Mouse (Mus musculus) heart, adult 11 months (tissue): ENCODE measurements around the gene Timm17b.
"Not testable (repeated sequence)": the region's sequence is repeated elsewhere in the genome, so short reads cannot be mapped to it uniquely, and the experiment has no call there.

ENCODE experiments used
- DNase-seq: peaks from one replicate; pipeline ENCODE4 v3.0.0; 2022

The Timm17b gene

DNA sequence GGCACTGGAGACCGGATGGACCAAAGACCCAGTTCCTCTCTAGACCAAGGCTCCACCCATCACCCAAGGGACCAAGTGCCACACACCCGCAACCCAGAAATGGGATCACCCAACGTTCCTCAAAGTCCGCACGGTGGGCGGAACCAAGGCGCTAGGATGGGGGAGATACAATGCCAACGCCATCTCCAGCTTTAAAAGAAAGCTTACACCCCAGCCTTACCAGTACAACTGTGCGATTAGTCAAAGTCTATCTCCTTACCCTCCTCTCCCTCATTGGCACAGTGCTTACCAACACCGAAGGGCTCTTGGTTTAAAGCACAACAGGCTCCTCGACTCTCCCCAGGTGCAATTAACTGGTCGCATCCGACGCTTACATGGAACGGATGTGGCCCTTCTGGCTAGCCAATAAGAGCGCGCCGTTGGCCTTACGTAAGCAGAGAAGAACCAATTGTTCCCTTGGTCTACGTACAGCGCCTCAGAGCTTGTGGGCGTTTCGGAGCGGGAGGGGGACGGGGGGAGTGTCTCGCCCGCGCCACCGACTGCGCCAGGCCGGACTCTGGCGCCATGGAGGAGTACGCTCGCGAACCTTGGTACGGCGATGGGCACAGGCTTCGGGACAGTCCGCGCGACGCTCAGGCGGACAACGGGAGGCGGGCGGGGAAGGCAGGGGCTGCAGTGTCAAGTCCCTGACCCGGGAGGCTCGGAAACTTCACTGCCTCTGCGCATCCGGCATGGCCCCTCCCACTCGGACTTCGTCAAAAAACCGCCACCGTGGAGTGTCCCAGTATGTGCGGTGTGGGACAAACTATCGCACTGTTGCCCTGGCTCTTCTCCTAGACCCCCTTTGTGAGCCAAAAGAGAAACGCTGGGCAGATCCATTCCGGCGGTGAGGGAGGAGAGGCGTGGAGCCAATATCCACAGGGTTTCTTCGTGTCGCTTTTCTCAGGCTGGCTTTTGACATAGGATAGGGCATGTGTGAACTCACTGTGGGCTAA lies at the start of gene Timm17b, which contains the start of gene Pqbp1:
TSS of gene Timm17b (plus strand) at position 478 of the 995 bp plus-strand sequence.
TSS of gene Pqbp1 (minus strand) at position 390 of the 995 bp plus-strand sequence.
- DNase-seq: peak; percentile 99

DNA sequence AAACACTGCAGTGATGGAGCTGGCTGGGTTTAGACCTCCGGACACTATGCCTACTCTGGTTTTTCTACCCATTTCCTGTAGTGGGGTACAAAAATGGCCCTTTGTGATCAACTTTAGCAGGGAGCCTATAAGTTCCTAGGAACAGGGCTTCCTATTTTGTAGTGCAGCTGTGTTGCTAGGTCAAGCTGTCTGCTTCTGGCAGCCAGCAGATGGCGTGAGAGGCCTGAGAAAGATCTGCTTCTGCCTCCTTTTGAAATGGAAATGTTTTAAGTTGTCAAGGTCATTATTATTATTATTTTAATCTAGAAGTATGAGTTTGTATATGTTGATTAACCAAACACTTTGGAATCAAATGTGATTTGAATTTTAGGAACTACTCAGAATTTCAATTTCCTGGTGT lies 44.6 kb upstream of the Timm17b start:
- no peak for DNase-seq

DNA sequence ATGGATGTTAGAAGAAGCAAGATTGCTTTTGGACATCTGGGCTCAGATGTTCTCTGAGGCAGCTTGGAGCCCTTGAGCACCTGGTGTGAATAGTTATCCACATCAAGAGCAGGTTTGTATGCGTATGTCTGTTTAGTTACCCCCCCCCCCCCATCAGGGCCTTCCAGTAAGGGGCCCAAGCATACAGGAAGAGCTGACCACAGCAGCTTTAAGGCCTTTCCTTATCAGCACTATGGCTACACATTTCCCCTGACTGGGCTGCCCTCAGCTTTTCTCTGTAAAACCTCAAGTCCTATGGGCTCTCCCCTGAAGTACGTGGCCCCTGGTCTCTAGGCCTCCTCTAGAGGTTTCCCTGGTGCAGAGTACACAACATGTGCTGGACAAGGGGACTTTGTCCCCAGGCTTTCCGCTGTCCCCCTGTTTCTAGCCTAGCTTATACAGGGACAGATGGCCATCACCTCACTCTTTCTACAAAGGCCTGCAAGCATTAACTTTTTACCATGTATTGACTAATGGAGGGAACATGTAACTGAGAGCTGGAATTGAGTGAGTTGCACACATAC lies 39.9 kb upstream of the Timm17b start:
- no peak for DNase-seq

DNA sequence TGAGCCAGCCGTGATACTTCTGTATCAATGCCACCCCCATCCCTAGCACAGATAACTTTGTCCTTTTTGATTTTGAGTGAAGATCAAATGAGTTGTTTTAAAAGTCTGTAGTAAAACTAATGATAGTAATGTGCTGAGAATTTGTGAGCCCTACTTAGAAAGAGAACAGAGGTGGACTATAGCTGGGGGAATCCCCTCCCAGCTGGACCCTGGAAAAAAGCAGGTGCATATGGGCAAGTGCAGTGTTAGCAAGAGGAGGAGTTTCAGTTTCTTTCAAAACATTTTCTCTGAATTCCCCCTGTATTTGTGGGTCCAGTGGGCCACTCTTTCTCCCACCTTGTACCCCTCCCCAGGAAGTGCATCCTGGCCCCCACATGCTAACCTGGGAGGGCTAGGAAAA lies 36.0 kb upstream of the Timm17b start:
- no peak for DNase-seq

DNA sequence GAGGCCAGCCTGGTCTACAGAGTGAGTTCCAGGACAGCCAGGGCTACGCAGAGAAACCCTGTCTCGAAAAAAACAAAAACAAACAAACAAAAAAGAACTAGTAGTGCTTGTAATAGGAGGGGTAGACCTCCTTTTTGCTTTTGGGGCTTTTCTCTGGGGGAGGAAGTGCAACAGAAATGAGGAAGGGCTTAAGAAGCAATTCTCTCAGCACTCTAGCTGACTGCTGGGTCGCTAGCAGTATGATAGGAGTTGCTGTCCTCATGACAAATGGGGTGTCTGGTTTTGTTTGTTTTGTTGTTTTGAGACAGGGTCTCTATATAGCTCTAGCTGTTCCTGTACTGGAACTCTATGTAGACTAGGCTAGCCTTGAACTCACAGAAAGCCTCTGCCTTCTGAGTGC lies 34.6 kb upstream of the Timm17b start:
- DNase-seq: no peak

DNA sequence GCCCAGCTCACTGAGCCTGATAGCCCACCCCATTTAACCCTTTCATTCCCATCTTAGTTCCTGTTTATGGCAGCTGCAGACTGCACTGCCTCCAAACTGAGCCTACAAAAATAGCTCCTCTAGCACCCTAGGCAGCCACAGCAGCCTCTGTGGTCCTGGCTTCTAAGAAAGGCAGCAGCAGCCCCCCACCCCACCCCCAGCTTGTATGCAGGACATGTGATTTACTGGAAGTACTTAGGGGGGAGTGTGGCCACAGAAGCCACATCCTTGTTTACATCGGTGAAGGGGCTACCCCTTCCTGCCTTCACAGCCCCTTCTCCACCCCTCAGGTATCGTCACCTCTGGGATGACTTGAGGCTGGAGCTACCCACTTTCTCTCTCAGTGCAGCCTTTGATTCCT lies 33.8 kb upstream of the Timm17b start:
- DNase-seq: no peak

DNA sequence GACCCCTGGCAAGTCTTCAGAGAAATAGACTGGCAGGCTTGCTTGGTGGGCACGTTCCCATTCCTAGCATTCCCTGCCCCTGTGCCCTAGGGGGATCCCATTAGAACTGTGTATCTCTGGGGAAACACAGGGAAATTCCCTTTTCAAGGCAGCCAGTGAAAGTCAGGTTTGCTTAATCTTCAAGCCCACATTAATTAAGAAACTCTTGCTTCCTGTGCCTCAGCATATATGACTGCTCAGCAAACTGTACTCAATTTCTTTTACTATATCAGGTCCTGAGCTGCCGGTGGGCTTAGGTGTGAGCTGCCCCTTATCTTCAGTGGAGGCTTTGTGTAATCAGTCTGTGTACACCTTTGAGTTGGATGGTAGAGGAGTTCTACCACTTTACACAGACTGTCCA lies 33.4 kb upstream of the Timm17b start:
- DNase-seq: no peak

DNA sequence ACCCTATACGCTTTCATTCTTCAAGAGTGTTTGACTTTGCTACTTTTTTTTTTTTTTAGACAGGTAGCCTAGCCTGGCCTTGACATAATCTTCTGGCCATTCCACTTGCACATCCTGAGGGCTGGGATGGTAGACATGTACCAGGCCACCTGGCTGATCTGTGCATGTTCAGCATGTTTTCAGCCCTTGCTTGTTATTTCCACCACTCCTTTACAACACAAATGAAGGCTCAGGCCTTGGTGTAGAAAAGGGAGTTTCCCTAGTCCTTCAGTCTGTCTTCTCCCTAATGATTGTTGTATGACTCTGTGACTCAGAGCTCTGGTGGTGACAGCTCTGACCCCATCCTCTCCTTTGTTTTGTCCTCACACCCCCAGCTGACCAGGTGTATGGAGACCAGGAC lies 32.0 kb upstream of the Timm17b start:
- no peak for DNase-seq

DNA sequence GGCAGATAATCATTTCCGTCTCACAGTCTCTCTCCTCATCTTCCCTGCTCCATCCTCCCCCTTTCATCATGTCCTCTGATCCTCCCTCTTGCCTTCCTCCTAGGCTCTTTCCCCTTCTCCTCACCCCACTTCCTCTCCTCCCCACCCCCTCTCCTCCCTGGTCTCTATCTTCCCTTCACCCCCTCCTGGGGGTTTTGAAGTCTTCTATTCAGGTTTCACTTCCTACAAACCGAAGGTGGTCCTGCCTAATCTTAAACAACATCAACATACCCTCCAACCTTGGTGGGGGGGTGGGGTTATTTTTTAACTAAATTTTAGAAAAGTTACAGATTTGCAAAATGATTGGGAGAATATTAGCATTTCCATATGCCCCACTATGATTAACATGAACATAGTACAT lies 30.7 kb upstream of the Timm17b start:
- DNase-seq: no peak

DNA sequence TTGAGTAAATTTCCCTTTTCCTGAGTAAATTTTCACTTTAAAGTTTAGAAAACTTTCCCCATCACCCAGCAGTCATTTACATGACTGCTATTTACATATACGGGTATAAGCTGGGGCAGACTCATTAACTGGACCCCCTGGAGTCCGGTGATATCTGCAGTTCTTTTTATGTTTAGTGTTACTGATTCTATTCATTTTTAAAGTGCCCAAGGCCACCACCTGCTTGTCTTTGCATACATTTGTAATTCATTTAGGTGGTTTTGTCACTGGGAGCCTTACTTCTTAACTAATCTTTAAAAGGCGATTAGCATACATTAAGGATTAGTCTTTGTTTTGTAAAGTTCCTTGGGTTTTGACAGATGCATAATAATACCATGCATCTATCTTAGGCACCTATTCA lies 29.3 kb upstream of the Timm17b start:
- no peak for DNase-seq

DNA sequence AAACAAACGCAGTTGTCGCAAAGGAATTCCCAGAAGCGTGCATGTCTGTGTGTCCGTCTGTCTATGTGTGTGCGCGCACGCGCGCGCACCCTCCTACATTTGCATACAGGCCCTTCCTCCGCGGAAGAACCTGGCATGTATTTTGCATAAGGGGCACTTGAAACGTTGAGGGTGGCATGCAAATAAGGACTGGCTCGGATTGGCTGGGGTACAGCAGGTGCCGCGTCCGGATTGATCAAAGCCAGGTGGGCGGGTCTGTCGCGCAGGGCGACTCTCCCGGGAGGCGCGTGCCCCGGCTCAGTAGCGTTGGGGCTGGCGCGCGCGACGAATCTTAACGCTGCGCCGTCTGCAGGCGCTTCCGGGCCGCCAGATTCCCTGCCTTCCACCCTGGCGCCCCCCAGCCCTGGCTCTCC lies 21.1 kb upstream of the Timm17b start, which contains the start of gene Pim2:
TSS of gene Pim2 (plus strand) at position 256 of the 413 bp plus-strand sequence.
- peak; percentile 98 for DNase-seq

DNA sequence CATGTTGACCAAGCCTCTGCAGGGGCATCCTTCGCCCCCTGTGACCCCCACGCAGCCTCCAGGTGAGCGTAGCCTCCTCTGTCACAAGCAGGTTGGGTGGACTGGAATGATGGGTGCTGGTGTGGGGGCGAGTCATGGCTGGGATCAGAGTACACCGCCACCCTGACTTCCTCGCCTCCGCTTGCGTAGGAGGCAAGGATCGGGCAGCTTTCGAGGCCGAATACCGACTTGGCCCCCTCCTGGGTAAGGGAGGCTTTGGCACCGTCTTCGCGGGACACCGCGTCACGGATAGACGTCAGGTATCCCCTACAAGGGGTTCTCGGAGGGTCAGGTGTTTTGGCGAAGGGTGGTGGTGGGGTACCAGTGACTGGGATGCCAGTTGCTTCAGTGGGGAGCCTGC lies 20.7 kb upstream of the Timm17b start:
- DNase-seq: peak; percentile 93

DNA sequence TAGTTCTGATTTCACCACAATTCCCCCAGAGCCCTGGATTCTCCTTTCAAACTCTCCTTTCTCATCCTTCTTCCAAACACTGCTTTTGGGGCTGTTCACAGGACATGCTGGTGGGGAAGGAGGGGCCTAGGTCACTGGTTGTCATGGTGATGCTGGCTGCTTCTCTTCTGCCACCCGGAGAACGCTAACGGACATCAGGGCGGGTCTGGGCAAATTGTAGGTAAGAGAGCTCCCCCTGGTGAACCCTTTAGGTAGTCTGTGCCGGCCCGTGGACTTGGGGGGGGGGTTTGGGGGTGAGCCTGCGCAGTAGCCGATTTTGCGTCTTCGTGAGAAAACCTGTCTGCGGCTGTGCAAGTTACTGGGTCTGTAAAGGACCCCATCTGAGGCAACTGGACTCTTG lies 19.3 kb upstream of the Timm17b start:
- DNase-seq: peak; percentile 98

DNA sequence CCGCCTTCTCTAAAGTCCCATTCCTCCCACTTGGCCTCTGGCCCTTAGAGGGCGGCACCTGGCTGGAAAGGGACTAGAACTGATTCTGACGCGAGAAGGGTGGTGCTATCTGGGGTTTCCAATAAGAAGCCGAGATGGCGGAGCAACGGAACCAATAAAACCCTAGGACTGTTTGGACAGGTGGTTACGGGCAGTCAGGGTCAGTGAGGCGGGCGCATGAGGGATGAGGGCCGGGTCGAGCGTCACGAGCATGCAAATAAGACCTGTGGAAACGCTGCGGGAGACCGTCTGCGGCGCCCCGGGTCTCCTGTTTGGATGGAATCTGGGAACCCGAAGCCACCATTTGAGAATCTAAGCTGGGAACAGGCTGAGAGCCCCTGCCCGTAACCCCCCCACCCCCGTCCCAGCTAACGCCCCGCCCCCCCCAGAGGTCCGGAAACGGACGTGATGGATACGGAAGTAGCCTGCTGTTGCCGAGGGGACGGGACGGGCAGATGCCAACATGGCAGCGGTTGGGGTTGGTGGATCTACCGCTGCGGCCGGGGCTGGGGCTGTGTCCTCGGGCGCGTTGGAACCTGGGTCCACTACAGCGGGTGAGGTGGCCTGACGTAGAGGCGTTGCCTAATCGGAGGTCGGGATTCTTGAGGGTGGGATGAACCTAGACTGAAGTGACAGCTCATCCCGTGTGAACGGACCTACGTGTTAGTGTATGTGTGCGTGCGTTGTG lies 15.2 kb upstream of the Timm17b start, which contains the start of gene Slc35a2:
TSS of gene Slc35a2 (plus strand) at position 188 of the 727 bp plus-strand sequence.
- peak; percentile 100 for DNase-seq

DNA sequence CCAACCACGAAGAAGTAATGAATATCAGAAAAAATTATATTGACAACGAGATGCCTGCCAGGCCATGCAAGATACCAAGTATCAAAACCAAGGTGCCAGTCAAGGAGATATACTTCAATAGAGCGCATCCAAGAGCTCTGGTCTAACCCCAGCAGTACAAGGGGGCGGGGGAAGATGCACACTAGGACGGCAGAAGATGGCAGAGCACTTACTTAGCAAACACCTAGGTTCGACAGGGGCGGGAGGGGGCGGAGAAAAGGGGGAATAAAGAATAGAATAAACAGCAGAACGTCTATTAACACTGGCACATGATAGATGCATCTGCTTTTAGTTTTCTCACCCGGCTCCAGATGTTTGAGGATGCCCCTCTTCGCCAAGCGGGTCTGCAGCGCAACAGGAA lies 946 bp upstream of the Timm17b start:
- no peak for DNase-seq

DNA sequence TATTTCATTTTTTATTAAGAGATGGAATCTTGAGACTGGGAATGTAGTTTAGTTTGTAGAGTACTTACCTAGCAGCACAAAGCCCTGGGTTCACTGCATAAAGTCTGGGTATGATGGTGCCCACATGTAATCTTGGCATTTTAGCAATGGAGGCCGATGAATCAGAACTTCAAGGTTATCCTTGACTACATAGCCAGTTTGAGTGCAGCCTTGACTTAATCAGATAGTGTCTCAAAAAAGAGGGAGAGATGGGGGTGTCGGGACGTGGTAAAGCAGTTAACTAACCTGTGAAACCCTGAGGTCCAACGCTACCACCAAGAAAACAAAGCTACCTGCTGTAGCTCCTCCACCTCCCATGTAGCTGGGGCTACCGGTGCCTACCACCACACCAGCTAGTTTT lies 5.3 kb downstream of the Timm17b start:
- DNase-seq: no peak

DNA sequence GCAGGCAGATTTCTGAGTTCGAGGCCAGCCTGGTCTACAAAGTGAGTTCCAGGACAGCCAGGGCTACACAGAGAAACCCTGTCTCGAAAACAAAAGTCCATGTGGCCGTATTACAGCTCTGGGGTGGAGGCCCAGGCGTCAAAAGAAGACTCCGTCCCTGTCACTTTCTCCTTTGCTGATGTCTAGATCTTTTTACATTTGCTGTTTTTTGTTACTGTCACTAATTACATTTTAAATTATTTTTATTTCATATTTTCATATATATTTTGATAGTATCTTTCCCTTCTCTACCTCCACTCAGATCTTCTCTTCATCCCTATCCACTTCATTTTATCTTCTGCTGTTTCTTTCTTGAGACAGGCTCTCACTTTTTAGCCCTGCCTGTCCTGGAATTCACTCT lies 8.6 kb downstream of the Timm17b start, which contains the start of gene Gm10491:
TSS of gene Gm10491 (minus strand) at position 101 of the 400 bp plus-strand sequence.
- no peak for DNase-seq

DNA sequence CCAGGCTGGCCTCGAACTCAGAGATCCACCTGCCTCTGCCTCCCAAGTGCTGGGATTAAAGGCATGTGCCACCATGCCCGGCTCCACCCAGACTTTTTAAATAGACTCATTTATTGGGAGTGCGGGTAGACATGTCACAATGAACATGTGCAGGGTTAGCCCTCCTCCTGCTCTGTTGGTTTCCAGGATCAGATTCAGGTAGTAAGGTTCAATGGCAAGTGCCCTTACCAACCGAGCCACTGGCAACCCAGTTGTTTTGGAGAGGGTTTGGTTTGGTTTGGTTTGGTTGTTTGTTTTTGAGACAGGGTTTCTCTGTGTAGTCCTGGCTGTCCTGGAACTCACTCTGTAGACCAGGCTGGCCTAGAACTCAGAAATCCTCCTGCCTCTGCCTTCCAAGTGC lies 10.1 kb downstream of the Timm17b start, which contains the start of gene Gm10490:
TSS of gene Gm10490 (plus strand) at position 301 of the 400 bp plus-strand sequence.
- DNase-seq: not testable (repeated sequence)

DNA sequence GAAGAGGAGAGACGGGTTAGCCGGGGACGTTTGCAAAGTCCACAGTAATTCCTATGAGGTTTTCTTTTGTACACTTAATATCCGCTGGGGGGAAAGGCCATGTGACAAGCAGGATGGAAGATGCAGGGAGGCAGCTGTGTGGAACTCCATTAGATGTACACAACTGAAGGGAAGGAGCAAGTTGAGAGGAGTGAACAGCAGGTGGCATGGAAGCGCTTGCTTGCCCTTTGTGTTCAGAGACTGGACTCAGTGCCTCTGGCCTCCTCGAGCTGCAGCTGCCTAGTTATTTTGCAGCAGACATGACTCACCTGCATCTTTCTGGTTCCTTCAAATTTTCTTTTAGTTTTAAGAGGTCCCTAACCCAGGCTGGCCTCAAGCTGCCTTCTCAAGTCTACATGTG lies 11.3 kb downstream of the Timm17b start:
- DNase-seq: no peak

DNA sequence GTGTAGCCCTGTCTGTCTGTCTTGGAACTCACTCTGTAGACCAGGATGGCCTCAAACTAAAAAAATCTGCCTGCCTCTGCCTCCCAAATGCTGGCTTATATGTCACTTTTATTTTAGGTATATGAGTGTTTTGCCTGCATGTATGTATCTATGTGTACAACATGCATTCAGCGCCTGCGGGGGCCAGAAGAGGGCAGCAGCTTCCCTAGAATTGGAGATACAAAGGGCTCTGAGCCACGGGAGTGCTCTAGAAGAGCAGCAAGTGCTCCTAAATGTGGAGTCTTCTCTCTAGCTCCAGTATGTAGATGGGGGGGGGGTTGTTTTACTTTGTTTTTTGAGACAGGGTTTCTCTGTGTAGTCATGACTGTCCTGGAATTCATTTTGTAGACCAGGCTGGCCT lies 16.5 kb downstream of the Timm17b start:
- not testable (repeated sequence) for DNase-seq

DNA sequence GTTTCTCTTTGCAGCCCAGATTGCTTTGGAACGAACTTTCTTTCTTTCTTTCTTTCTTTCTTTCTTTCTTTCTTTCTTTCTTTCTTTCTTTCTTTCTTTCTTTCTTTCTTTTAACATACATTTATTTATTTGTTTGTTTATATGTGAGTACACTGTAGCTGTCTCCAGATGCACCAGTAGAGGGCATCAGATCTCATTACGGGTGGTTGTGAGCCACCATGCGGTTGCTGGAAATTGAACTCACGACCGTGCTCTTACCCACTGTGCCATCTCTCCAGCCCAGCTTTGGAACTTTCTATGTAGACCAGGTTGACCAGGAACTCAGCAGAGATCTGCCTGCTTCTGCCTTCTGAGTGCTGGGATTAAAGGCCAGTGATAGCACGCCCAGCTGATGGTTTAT lies 18.8 kb downstream of the Timm17b start:
- not testable (repeated sequence) for DNase-seq

DNA sequence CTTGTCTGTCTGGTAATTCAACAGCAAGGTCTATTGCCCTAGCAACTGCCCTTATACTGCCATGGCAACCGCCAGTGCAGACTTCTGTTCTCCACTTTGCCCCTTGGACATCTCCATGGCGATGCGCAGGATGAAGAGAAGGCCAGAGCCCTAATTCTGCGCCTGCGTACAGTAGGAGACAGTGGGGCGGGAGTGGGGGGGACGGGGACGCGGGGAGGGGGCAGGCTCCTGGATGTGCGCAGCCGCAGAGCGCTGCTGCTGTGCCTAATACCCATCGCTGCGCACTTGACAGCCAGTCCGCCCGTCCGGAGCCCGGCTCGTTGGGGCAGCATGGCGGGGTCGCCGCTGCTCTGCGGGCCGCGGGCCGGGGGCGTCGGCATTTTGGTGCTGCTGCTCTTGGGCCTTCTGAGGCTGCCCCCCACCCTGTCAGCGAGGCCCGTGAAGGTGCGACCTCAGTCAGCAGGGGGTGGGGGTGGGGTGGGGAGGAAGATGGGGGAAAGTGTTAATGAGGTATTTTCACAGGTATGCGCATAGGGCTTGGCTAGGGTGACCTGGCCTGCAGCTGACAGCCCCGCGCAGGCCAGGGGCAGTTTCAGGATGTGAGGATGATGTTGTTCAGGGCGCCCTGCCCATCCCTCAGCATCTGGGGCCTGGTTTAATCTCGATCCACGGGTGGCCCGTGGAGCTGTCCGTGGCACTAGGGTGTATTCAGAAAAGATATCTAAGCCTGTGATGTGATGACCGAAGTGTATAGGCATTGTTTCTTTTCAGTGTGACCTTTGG lies 20.6 kb downstream of the Timm17b start, which contains the start of gene Pcsk1n:
TSS of gene Pcsk1n (plus strand) at position 222 of the 783 bp plus-strand sequence.
- DNase-seq: no peak
